Mouse (Mus musculus): ENCODE data around the gene Pprc1. TPM values are rescaled to one million over a fixed set of nuclear protein-coding genes. Genes with fewer than 3 reads are reported as not detected.

The Pprc1 gene
- total RNA-seq, 2 experiments from 2014 or later = 30.5 to 40.2 TPM

GRCm38 (mm10) chr19:46110214-46110613, 65.5 kb downstream of the Pprc1 start:
- DNase-seq (ENCODE audit: low spot score in 2 of 2) = no peak

DNA sequence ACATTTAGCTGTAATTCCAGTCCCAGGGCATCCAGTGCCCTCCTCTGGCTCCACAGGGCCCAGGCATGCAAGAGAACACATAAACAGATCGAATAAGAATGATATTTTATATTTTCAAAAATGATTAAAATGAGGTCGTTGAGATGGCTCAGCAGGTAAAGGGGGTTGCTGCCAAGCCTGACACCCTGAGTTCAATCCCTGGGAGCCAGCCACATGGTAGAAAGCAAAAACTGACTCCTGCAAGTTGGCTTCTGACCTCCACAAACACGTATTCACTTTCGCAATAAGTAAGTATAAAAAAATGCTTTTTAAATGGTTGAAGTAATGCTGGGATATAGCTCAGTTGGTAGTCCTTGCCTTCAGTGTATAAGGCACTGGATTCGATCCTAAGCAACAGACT, 66.1 kb downstream of the Pprc1 start:
- no peak for DNase-seq (ENCODE audit: low spot score in 2 of 2)

DNA sequence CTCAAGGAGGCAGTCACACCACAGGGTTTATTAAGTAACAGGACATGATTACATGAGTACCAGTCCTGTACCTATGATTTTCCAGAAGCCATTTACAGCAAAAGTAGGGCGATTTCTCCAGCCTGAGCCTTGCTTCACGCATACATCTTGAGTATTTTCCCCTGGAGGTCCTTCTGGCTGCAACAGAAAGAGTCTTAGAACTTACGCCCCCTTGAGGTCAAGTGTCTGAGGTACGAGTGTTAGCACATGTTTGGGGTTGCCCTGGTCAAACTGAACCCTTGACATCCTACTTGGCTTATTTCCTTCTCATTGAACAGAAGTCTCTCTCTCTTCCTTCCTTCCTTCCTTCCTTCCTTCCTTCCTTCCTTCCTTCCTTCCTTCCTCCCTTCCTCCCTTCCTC, 69.9 kb downstream of the Pprc1 start:
- no peak for DNase-seq (ENCODE audit: low spot score in 2 of 2)

GRCm38 (mm10) chr19:46119458-46119857, 74.8 kb downstream of the Pprc1 start:
- no peak for DNase-seq (ENCODE audit: low spot score in 2 of 2)

- no peak for DNase-seq (ENCODE audit: low spot score in 2 of 2)
Measured at GRCm38 (mm10) chr19:46120872-46121271, 76.2 kb downstream of the Pprc1 start.

Other genes with a start within 250 kb of the Pprc1 start
- 1 to 10 TPM; 1.0 to 2.5 TPM for gene Kcnip2, start 228.8 kb upstream of the Pprc1 start, total RNA-seq (2021)
- gene Armh3, start 46.4 kb upstream of the Pprc1 start, total RNA-seq (2021) = 10 to 100 TPM; 21.6 to 21.9 TPM
- gene Hps6, start 41.4 kb upstream of the Pprc1 start, total RNA-seq (2021) = 10 to 100 TPM; 16.5 to 17.1 TPM
- 100 to 1,000 TPM; 161 TPM for gene Ldb1, start 328 bp downstream of the Pprc1 start, total RNA-seq (2021)
- 10 to 100 TPM; 44.7 to 46.2 TPM for gene Nolc1, start 31.0 kb downstream of the Pprc1 start, total RNA-seq (2021)
- under 1 TPM; 0.31 to 0.93 TPM for gene Elovl3, start 87.0 kb downstream of the Pprc1 start, total RNA-seq (2021)
- 1 to 10 TPM in 1 of 2 experiments, under 1 TPM in 1; 0.56 to 2.0 TPM for gene Pitx3, start 103.4 kb downstream of the Pprc1 start, total RNA-seq (2021)
- 10 to 100 TPM; 64.2 to 77.1 TPM for gene Gbf1, start 107.6 kb downstream of the Pprc1 start, total RNA-seq (2021)